Mouse (Mus musculus): ENCODE measurements around the gene Pcsk1n. TPM values are rescaled to one million over a fixed set of nuclear protein-coding genes. Genes with fewer than 3 reads are reported as not detected.

The Pcsk1n gene
- total and polyA plus RNA-seq, 2 experiments from 2014 or later, result 161 to 561 TPM

DNA sequence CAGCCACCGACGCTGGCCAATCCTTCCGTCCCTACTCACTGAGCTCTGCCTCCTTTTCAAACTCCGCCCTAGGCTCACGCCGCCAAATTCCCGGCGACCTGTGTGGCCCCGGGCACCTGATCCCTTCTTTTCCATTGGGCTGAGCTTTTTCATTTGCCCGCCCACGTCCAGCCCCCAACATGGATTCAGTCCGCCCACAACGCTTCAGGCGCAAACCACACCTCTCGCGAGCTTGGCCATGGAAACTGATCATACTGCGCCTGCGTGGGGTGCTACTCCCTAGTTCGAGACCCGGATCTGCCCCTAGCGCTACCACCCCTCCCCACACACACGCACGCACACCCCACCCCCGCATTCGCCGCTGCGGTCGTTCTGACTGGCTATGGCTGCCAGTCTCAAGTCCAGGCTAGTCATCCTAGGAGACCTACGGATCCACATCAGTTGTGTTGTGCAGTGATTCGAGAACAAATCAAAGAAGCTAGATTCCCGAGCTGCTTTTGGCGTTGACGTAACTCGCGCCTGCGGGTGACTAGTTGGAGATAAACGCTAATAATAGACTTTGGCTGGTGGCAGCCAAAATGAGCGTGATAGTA is 28.4 kb downstream of the Pcsk1n start:
- Histone ChIP-seq H3K36me3 (ENCODE audit: insufficient read depth, low read length) (no peaks in the 10 kb centered on the region), H3K4me2 (ENCODE audit: low read depth, low read length, poor library complexity, severe bottlenecking) (peak overlapping the region; percentile 36), H3K9ac (replicated peaks; ENCODE audit: low read length, poor library complexity, severe bottlenecking) (no peak overlapping the region), H3K9me3 (ENCODE audit: low read length) (no peaks in the 10 kb centered on the region), H3K27ac (ENCODE audit: low read depth, low read length) (peak overlapping the region; percentile 65), H3K4me1 (ENCODE audit: insufficient read depth, low read length) (no peaks in the 10 kb centered on the region), H3K27me3 (ENCODE audit: insufficient read depth, low read length) (no peaks in the 10 kb centered on the region), H3K4me3 (ENCODE audit: low read depth, low read length) (peak overlapping the region; percentile 43)
- no peak for TF ChIP-seq CTCF (IDR thresholded peaks at IDR 0.05)
- WGBS, result 28% methylated on average over 38 of the region's 38 CpGs
- ATAC-seq (ENCODE audit: low FRiP score) (peak; percentile 96), DNase-seq (ENCODE audit: low spot score) (peak; percentile 96)

DNA sequence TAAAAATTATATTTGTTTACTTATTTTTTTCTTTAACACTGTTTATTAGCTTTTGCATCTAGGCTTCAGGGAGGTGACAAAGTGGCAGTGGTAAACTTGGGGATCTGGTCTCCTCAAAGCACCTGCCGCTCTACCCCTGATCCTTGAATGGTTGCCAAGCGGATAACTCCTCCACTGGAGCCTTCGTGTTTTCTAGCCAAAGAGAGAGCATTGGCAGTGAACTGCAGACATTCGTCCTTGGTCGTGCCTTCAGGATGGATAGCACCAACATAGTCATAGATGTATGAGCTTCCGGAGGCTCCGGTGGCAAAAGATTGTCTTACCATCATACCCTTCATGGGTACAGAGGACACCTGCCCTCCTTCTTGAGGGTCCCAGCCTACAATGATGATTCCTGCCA is 30.5 kb downstream of the Pcsk1n start:
- Histone ChIP-seq H3K9ac (replicated peaks; ENCODE audit: low read length, poor library complexity, severe bottlenecking) (no peak overlapping the region), H3K4me1 (ENCODE audit: insufficient read depth, low read length) (no peaks in the 10 kb centered on the region), H3K27ac (ENCODE audit: low read depth, low read length) (no peak overlapping the region), H3K9me3 (ENCODE audit: low read length) (no peaks in the 10 kb centered on the region), H3K27me3 (ENCODE audit: insufficient read depth, low read length) (no peaks in the 10 kb centered on the region), H3K4me2 (ENCODE audit: low read depth, low read length, poor library complexity, severe bottlenecking) (no peak overlapping the region), H3K4me3 (ENCODE audit: low read depth, low read length) (no peak overlapping the region), H3K36me3 (ENCODE audit: insufficient read depth, low read length) (no peaks in the 10 kb centered on the region)
- no peak for ATAC-seq (ENCODE audit: low FRiP score)
- 89% methylated on average over 7 of the region's 7 CpGs for WGBS
- no peak for TF ChIP-seq CTCF (IDR thresholded peaks at IDR 0.05)
- DNase-seq (ENCODE audit: low spot score), result no peak

DNA sequence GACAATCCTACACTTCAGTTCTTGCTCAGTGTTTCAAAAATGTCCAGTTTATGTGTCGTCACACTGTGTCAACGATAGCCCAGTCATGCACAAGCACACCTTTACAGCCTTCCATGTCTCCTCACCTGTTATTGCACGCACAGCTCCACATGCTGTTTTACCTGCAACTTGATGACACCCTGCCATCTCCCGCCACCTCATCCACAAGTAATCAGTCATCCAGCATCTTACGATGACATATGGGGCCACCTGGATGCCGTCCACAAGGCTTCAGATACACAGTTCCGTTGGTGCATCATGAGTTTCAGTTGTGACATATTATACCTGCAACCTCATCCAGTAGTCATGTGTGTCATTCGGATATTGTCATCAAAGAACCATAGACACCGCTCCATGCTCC is 39.2 kb downstream of the Pcsk1n start:
- Histone ChIP-seq H3K4me3 (ENCODE audit: low read depth, low read length) (no peak overlapping the region), H3K9me3 (ENCODE audit: low read length) (no peaks in the 10 kb centered on the region), H3K27me3 (ENCODE audit: insufficient read depth, low read length) (no peaks in the 10 kb centered on the region), H3K9ac (replicated peaks; ENCODE audit: low read length, poor library complexity, severe bottlenecking) (no peak overlapping the region), H3K27ac (ENCODE audit: low read depth, low read length) (no peak overlapping the region), H3K36me3 (ENCODE audit: insufficient read depth, low read length) (no peaks in the 10 kb centered on the region), H3K4me1 (ENCODE audit: insufficient read depth, low read length) (no peaks in the 10 kb centered on the region), H3K4me2 (ENCODE audit: low read depth, low read length, poor library complexity, severe bottlenecking) (no peak overlapping the region)
- no peak for TF ChIP-seq CTCF (IDR thresholded peaks at IDR 0.05)
- no peak for ATAC-seq (ENCODE audit: low FRiP score)
- 92% methylated on average over 9 of the region's 9 CpGs for WGBS
- no peak for DNase-seq (ENCODE audit: low spot score)

DNA sequence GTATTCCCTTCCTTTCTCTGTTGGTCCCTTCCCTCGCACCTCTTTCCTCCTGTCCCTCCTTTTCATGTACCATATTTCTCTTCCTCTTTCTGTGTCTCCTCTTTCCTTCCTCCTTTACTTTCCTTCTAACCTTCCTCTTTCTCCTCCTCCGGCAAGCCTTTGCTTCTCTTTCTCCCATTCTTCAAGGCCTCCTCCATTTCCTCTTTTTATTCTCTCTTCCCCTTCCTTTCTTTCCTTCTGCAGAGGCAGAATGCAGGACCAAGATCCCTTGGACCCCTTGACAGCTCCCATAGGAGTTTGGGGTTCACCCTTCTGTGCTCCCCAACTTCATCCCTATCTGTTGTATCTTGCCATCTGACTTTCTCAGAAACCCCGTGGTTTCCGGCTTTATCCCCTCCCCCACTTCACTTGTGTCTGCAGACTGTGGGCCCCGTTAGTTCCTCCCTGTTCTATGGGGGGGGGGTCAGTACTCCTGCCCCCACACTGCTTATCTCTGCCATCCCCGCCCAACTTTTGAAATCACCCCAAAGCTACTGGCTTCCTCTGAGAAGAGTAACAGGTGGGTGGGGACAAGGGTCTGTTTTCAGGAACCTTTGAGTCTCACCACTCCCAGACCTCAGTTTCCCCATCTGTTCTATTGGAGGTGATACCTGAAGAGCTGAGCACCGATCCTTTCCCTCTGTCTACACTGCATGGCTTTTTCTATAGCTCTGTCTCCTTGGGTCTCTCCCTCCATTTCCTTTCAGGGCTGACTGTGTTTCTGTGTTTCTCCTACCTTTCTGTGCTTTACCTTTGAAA is 44.4 kb downstream of the Pcsk1n start:
- Histone ChIP-seq H3K36me3 (ENCODE audit: insufficient read depth, low read length) (no peaks in the 10 kb centered on the region), H3K27ac (ENCODE audit: low read depth, low read length) (no peak overlapping the region), H3K27me3 (ENCODE audit: insufficient read depth, low read length) (no peaks in the 10 kb centered on the region), H3K9ac (replicated peaks; ENCODE audit: low read length, poor library complexity, severe bottlenecking) (no peak overlapping the region), H3K4me2 (ENCODE audit: low read depth, low read length, poor library complexity, severe bottlenecking) (no peak overlapping the region), H3K4me1 (ENCODE audit: insufficient read depth, low read length) (no peaks in the 10 kb centered on the region), H3K9me3 (ENCODE audit: low read length) (no peaks in the 10 kb centered on the region), H3K4me3 (ENCODE audit: low read depth, low read length) (no peak overlapping the region)
- 85% methylated on average over 7 of the region's 7 CpGs for WGBS
- ATAC-seq (ENCODE audit: low FRiP score) (no peak), DNase-seq (ENCODE audit: low spot score) (no peak)
- TF ChIP-seq CTCF (IDR thresholded peaks at IDR 0.05), result no peak

DNA sequence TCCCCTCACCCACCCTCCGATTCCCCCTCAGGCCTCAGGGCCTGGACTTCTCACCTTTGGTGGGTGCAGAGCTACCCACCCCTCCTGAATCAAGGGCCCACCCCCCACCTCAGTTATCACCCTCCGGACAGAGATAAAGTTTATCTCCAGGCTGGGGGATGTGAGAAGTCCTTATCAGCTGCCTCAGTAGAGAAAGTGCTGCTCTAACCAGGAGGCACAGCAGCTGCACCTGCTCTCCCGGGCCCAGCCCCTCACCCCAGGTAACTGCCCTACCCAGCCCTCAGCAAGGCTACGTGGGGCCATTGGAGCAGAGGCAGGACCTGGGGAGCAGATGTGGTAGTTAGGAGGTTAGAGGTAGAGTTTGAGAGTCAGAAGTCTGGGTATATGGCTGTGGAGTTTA is 46.5 kb downstream of the Pcsk1n start:
- H3K9ac ChIP-seq (replicated peaks; ENCODE audit: low read length, poor library complexity, severe bottlenecking), result no peak overlapping the region

DNA sequence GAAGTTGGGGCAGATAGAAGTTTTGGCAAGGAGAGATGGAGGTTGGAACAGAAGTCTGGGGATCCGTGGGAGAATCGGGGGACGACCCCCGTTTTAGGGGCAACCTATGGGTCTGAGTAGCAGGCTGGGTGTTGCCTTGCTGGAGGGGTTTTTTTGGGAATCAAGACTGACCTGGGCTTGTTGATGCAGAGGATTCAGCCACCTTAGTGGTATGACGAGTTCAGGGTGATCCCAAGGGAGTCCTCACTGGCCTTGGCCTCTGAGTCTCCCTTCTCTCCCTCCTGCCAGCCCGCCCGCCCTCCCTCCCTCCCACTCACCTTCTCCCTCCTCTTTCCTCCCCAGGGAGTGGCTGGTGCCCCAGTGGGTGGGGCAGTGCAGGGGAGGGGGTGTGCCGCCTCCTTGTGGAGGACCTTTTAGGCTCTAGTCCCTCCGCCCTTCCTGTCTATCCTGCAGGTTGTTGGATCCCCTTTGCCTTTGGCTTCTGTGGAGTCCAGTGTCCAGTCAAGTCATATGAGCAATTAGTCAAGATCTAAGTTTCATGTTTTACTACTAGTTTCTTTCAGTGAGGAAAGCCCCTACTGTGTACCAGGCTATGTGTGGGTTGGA is 48.1 kb downstream of the Pcsk1n start:
- no peaks in the 10 kb centered on the region for H3K27me3 ChIP-seq (ENCODE audit: insufficient read depth, low read length)
- 85% methylated on average over 8 of the region's 9 CpGs for WGBS
- H3K4me3 ChIP-seq (ENCODE audit: low read depth, low read length), result no peak overlapping the region
- no peaks in the 10 kb centered on the region for H3K36me3 ChIP-seq (ENCODE audit: insufficient read depth, low read length)
- DNase-seq (ENCODE audit: low spot score) (no peak), ATAC-seq (ENCODE audit: low FRiP score) (no peak)
- no peak for TF ChIP-seq CTCF (IDR thresholded peaks at IDR 0.05)
- H3K27ac ChIP-seq (ENCODE audit: low read depth, low read length), result no peak overlapping the region
- H3K9me3 ChIP-seq (ENCODE audit: low read length), result no peaks in the 10 kb centered on the region
- H3K9ac ChIP-seq (replicated peaks; ENCODE audit: low read length, poor library complexity, severe bottlenecking), result no peak overlapping the region
- no peaks in the 10 kb centered on the region for H3K4me1 ChIP-seq (ENCODE audit: insufficient read depth, low read length)
- H3K4me2 ChIP-seq (ENCODE audit: low read depth, low read length, poor library complexity, severe bottlenecking), result no peak overlapping the region

More for the DNA sequence above, 46.5 kb downstream of the Pcsk1n start:
- no peak overlapping the region for H3K4me3 ChIP-seq (ENCODE audit: low read depth, low read length)
- no peak overlapping the region for H3K27ac ChIP-seq (ENCODE audit: low read depth, low read length)
- no peak overlapping the region for H3K4me2 ChIP-seq (ENCODE audit: low read depth, low read length, poor library complexity, severe bottlenecking)
- no peaks in the 10 kb centered on the region for H3K9me3 ChIP-seq (ENCODE audit: low read length)
- H3K4me1 ChIP-seq (ENCODE audit: insufficient read depth, low read length), result no peaks in the 10 kb centered on the region
- DNase-seq (ENCODE audit: low spot score) (no peak), ATAC-seq (ENCODE audit: low FRiP score) (no peak)
- no peaks in the 10 kb centered on the region for H3K27me3 ChIP-seq (ENCODE audit: insufficient read depth, low read length)
- H3K36me3 ChIP-seq (ENCODE audit: insufficient read depth, low read length), result no peaks in the 10 kb centered on the region
- 77% methylated on average over 4 of the region's 4 CpGs for WGBS
- no peak for TF ChIP-seq CTCF (IDR thresholded peaks at IDR 0.05)
